Mouse (Mus musculus): ENCODE data around the gene Hsd3b1.

GRCm38 (mm10) chr3:98814101-98814670, 45.4 kb downstream of the Hsd3b1 start, which contains the start of gene Hsd3b6:
- TF ChIP-seq CTCF (conservative IDR thresholded peaks at IDR 0.05; ENCODE audit: low read length) (no peak), NANOG (IDR thresholded peaks at IDR 0.05; ENCODE audit: borderline replicate concordance, low read length) (no peak)
